Mouse (Mus musculus) hematopoietic stem cell, adult 5-6 weeks (primary cell): ENCODE data around the gene Bves. TPM values are rescaled to one million over a fixed set of nuclear protein-coding genes. Genes with fewer than 3 reads are reported as not detected.

Source experiments
- ATAC-seq, 2 experiments: fragments of 125-278 bp in 1 of 2; replicated peaks in 1 of 2; 2 replicates each; pipeline ENCODE4 v1.8.0; 2016 to 2017; ENCODE audit warnings: inconsistent platforms in 2 of 2, mild to moderate bottlenecking in 2 of 2, moderate number of reproducible peaks in 2 of 2, low read depth in 1 of 2, moderate TSS enrichment in 1 of 2; ENCODE audit not compliant: low FRiP score in 2 of 2, poor library complexity in 2 of 2, severe bottlenecking in 2 of 2, insufficient read depth in 1 of 2, low TSS enrichment in 1 of 2
- total RNA-seq: library from RNA; stranded (forward); fragments of 172-1452, 232-1000 nt; gene quantifications from 2 replicates; pipeline ENCODE4 v1.2.3, GENCODE M21; 2017

The Bves gene
- total RNA-seq, 1 experiment from 2014 or later: not detected

DNA sequence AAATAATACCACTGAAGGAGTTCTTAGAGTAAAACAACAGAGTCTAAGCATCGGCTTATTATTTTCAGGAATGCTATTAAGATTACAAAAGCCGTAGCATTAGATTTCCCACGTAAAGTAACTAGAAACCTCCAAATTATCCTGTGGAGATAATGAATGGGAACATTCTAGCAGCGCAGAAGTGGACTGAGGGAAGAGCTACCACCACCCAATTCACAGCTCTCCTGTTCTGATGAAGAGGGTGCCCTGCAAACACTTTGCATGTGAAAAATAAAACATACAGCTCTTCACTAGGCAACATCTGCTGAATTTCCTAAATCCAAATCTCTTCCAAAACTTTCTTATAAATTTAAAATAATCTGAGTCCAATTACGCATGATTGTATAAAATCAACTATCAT is 76.6 kb downstream of the Bves start:
- ATAC-seq: no peak

Other genes with a start within 250 kb of the Bves start
- gene Popdc3, start 157.7 kb upstream of the Bves start, total RNA-seq: not detected in 2 replicates
- 0.44 TPM in 1 of 2 replicates, not detected in the other for gene Lin28b, start 150.6 kb downstream of the Bves start, total RNA-seq
- 18.2 and 33.1 TPM in 2 replicates for gene Hace1, start 242.1 kb downstream of the Bves start, total RNA-seq